Mouse (Mus musculus) midbrain, embryonic 10.5 days (tissue): ENCODE data around the gene Prcc. TPM values are rescaled to one million over a fixed set of nuclear protein-coding genes. Genes with fewer than 3 reads are reported as not detected.

Experiments used
- DNase-seq: peaks from one replicate; pipeline ENCODE4 v3.0.0-alpha.2; 2017; ENCODE audit warnings: low spot score
- H3K27ac ChIP-seq: fragments of 300-500 bp; sonication (generic); replicated peaks from 2 replicates; pipeline ENCODE4 v1.5.1; 2016; ENCODE audit warnings: mild to moderate bottlenecking
- H3K27me3 ChIP-seq: fragments of 300-500 bp; sonication (generic); 2 replicates; pipeline ENCODE4 v1.6.1; 2016; ENCODE audit warnings: low read depth, mild to moderate bottlenecking; ENCODE audit not compliant: poor library complexity, severe bottlenecking
- H3K36me3 ChIP-seq: fragments of 300-500 bp; sonication (generic); 2 replicates; pipeline ENCODE4 v1.6.1; 2016; ENCODE audit warnings: mild to moderate bottlenecking, moderate library complexity
- H3K4me1 ChIP-seq: fragments of 300-500 bp; sonication (generic); 2 replicates; pipeline ENCODE4 v1.6.1; 2016
- H3K4me3 ChIP-seq: fragments of 300-500 bp; sonication (generic); 2 replicates; pipeline ENCODE4 v1.5.1; 2016; ENCODE audit warnings: mild to moderate bottlenecking, moderate library complexity
- H3K9me3 ChIP-seq: fragments of 300-500 bp; sonication (generic); replicated peaks from 2 replicates; pipeline ENCODE4 v1.6.1; 2016; ENCODE audit warnings: mild to moderate bottlenecking
- WGBS: fragments of 180-500 bp; shearing (Covaris S2); methylation state at CpG from one replicate; pipeline ENCODE4 v1.1.7; 2016; 5-methylcytosine and 5-hydroxymethylcytosine counted together
- polyA plus RNA-seq: library from polyadenylated mRNA; unstranded; fragments of >200 nt; fragmentation: Nextera tagmentation; extraction: Ambion mirVana; gene quantifications from 2 replicates; pipeline ENCODE4 v1.2.1, GENCODE M21; 2016

Gene Prcc
- polyA plus RNA-seq, 1 experiment from 2014 or later = 19.1 TPM

DNA sequence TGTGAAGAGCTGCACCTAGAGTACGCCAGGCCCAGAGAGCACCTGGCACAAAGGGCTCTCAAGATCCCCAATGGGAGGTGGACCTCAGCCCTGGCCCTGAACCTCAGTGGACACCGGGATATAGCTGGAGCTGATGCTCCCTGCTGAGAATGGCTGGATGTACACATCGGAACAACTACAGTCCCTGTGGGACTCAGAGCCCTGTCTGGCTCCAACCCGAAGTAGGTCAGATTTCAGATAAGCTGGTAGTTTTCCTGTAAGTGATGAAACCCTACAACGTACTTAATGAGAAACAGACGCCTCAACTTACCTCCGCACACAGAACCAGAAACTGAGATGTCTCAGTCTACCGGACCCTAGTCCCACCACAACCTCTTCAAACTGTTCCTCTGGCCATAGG is 27.7 kb downstream of the Prcc start:
- H3K9me3 ChIP-seq = no peaks in the 10 kb centered on the region
- H3K4me1 ChIP-seq = peaks cover 8% of the 10 kb centered on the region
- H3K36me3 ChIP-seq = peaks cover 69% of the 10 kb centered on the region
- DNase-seq = no peak
- no peak overlapping the region for H3K27ac ChIP-seq
- no peaks in the 10 kb centered on the region for H3K27me3 ChIP-seq
- 92% methylated on average over 8 of the region's 8 CpGs for WGBS
- no peak overlapping the region for H3K4me3 ChIP-seq

DNA sequence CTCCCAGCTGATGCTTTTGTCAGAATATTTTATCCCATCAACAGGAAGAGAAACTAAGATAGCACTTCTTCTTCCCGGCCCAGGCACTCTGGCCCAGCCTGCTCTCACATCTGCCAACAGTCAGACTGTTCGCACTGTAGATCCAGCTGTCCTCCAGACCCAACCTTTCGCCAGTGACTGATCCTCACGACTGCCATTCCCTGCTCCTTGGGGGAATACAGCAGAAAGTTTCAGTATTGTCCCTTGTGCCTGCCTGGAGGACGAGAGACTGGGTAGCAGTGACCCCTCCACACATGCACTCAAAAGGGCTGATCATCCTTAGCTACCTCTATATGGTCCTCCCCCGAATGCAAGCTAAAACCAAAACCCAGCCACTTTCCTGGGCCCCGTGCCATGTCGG is 29.5 kb downstream of the Prcc start:
- H3K9me3 ChIP-seq = no peaks in the 10 kb centered on the region
- peaks cover 52% of the 10 kb centered on the region for H3K36me3 ChIP-seq
- H3K27ac ChIP-seq = no peak overlapping the region
- WGBS = 90% methylated on average over 8 of the region's 8 CpGs
- H3K4me1 ChIP-seq = peaks cover 8% of the 10 kb centered on the region
- no peaks in the 10 kb centered on the region for H3K27me3 ChIP-seq
- no peak overlapping the region for H3K4me3 ChIP-seq
- no peak for DNase-seq

DNA sequence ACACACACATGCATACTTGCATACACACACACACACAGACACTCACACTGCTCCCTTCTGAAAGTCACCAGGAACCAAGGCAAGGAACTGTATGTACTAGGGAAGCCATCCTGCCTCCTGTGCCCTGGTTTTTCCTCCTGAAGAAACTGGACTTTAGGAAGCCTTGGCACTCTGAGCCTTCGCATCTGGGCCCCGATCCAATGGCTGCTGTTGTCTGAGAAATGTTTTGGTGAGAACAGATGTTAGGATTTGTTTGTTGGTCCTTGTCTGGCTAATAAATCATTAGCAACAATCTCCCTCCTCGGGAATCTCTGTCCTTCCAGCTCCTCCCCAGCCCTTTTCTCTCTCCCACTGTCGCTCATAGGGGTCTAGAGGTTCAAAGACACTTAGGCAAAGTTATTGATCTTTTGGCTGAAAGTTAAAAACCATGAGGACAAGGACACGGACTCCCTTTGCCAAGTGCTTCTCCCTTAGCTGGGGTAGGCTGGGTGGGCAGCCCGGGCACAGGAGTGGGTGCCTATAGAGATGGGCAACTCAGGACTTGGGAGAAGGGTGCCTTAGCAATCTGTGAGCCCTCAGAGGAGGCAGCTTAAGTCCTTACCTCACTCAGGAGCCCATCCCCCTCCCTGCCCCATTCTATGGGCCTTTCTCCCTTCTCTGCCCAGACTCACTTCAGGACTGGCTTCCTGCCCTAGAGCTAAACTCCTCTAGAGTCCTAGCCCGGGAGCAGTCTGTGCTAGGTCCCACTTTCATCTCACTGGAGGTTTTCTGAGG is 30.4 kb downstream of the Prcc start:
- H3K4me3 ChIP-seq = no peak overlapping the region
- peaks cover 8% of the 10 kb centered on the region for H3K4me1 ChIP-seq
- H3K27ac ChIP-seq = no peak overlapping the region
- WGBS = 78% methylated on average over 7 of the region's 7 CpGs
- DNase-seq = no peak
- peaks cover 43% of the 10 kb centered on the region for H3K36me3 ChIP-seq
- H3K27me3 ChIP-seq = no peaks in the 10 kb centered on the region
- H3K9me3 ChIP-seq = no peaks in the 10 kb centered on the region

DNA sequence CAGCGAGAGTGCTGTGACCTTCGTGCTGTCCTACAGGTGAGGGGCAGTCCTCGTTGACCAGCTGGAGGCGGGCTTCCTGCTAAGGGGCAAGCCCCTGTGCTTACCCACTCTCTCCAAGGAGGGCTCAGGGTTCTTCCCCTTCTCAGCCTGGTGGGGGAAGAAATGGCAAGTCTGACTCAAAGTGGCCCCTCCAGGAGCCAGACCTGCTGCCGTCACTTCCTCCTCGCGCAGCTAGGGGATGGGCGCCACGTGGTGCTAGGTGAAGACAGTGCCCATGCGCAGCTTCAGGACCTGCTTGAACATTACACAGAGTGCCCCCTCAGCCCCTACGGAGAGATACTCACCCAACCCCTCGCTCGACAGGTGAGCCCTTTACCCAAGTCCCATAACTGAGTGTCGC is 36.3 kb downstream of the Prcc start:
- no peaks in the 10 kb centered on the region for H3K27me3 ChIP-seq
- no peak overlapping the region for H3K4me3 ChIP-seq
- H3K4me1 ChIP-seq = peaks cover 8% of the 10 kb centered on the region
- H3K36me3 ChIP-seq = no peaks in the 10 kb centered on the region
- H3K27ac ChIP-seq = no peak overlapping the region
- H3K9me3 ChIP-seq = no peaks in the 10 kb centered on the region
- WGBS = 83% methylated on average over 14 of the region's 14 CpGs
- DNase-seq = no peak

DNA sequence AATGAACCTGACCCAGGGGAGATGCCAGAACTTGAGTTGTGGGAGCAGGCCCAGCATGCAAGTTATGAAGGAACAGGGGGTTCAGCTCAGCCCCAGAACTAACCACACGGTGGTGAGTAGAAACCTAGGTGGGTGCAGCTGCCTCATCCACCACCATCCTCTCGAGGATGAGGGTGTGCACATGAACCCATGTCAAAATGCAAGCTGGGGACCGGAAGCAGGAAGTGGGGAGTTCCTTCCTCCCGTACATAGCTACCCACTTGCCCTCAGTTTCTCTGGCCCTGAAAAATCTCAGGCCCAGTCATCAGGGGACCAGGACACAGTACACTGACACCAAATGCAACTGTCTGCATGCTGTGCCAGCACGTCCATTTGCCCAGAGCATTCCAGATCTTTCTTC is 37.7 kb downstream of the Prcc start:
- WGBS = 78% methylated on average over 5 of the region's 5 CpGs
- no peaks in the 10 kb centered on the region for H3K9me3 ChIP-seq
- no peaks in the 10 kb centered on the region for H3K4me1 ChIP-seq
- 0 out of 2 replicates have a peak overlapping the region, but pooled peaks have one; percentile 9 for H3K27ac ChIP-seq
- H3K4me3 ChIP-seq = no peak overlapping the region
- H3K36me3 ChIP-seq = no peaks in the 10 kb centered on the region
- no peaks in the 10 kb centered on the region for H3K27me3 ChIP-seq
- DNase-seq = no peak

DNA sequence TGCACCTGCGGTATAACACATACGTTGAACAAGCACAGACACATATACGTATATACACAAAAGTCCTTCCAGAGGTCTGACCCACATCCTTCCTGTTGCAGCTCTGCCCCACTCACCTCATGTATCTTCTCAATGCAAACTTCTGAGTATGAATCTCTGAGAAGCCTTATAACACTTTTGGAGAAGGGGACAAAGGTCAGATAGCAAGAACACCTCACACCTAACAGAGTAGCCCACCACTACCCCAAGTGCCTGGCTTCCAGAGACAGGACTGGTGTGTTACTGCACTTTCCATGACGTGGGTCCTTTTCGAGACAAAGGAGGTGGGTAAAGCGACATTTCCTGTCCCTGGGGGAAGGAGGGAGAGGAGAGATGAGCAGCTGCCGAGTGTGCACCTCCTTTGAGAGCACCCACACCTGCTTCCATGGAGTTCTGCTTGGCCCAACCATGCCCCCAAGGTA is 38.7 kb downstream of the Prcc start, which contains the start of gene Sh2d2a:
TSS of gene Sh2d2a (plus strand) at position 106 of the 461 bp plus-strand sequence.
- Histone ChIP-seq H3K9me3 (no peaks in the 10 kb centered on the region), H3K4me1 (no peaks in the 10 kb centered on the region), H3K4me3 (no peak within 1 kb of the TSS), H3K27me3 (no peaks in the 10 kb centered on the region), H3K27ac (0 out of 2 replicates have a peak within 1 kb of the TSS, but pooled peaks have one; percentile 9), H3K36me3 (no peaks in the 10 kb centered on the region)
- 77% methylated on average over 7 of the region's 7 CpGs for WGBS
- DNase-seq = no peak

DNA sequence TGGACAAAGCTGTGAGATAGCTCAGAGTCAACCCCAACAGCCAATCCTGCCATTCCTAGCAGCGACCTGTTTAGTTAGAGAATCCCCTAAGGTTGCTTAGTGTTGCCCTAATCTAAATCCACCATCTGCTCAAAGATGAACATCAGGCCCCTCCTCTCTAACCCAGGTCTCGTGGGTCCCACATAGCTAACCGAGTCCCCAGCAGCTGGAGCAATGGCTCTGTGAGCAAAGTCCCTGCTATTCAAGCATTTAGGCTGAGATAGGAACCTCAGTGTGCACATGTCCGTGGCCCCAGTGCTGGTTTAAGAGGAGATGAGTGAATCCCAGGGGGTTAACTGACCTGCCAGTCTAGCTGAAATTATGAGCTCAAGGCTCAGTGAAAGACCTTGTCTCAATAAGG is 39.2 kb downstream of the Prcc start:
- Histone ChIP-seq H3K36me3 (no peaks in the 10 kb centered on the region), H3K27ac (no peak overlapping the region), H3K27me3 (no peaks in the 10 kb centered on the region), H3K4me3 (no peak overlapping the region), H3K9me3 (no peaks in the 10 kb centered on the region), H3K4me1 (no peaks in the 10 kb centered on the region)
- no peak for DNase-seq
- WGBS = 72% methylated on average over 4 of the region's 4 CpGs

DNA sequence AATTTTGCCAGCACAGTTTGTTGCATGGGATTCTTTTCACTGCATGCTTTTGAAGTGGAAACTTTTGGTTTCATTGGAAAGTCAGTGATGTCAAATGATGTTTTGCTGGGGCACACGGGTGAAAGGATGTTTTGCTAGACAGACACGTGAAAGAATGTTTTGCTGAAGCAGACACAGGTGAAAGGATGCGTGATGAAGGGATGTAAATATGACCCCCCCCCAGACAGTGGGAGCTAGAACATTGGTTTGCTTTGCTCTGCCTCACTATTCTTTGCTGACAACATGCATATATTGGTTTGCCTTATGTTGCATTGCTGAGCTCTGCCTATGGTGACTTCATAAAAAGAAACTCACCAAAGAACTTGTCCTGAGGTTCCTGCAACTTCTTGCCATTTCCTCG is 40.4 kb downstream of the Prcc start:
- WGBS = 90% methylated on average over 4 of the region's 4 CpGs
- H3K36me3 ChIP-seq = no peaks in the 10 kb centered on the region
- H3K27me3 ChIP-seq = 0 out of 2 replicates have a peak, but pooled peaks cover 2% of the 10 kb centered on the region
- no peak for DNase-seq
- no peak overlapping the region for H3K4me3 ChIP-seq
- H3K4me1 ChIP-seq = no peaks in the 10 kb centered on the region
- no peak overlapping the region for H3K27ac ChIP-seq
- no peaks in the 10 kb centered on the region for H3K9me3 ChIP-seq

DNA sequence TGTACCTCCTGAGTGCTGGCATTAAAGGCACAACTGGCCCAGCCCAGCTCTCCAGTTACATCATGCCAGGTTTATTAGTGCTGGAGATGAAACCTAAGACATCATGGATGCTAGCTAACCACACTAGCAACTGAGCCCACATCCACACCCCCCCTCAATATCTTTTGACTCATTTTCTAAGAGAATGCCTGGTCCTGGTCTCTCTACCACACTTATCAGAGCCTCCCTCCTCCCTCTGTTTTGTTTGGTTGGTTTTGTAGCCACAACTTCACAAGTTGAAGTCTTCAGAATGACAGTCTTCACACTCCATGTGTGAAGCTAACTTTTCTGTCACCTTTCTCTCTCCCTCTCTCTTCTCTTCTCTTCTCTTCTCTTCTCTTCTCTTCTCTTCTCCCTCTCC is 44.5 kb downstream of the Prcc start:
- Histone ChIP-seq H3K4me1 (no peaks in the 10 kb centered on the region), H3K27me3 (peaks cover 14% of the 10 kb centered on the region; the same call in 1 of the 2 replicates), H3K36me3 (no peaks in the 10 kb centered on the region), H3K9me3 (no peaks in the 10 kb centered on the region), H3K27ac (no peak overlapping the region), H3K4me3 (no peak overlapping the region)
- no peak for DNase-seq

DNA sequence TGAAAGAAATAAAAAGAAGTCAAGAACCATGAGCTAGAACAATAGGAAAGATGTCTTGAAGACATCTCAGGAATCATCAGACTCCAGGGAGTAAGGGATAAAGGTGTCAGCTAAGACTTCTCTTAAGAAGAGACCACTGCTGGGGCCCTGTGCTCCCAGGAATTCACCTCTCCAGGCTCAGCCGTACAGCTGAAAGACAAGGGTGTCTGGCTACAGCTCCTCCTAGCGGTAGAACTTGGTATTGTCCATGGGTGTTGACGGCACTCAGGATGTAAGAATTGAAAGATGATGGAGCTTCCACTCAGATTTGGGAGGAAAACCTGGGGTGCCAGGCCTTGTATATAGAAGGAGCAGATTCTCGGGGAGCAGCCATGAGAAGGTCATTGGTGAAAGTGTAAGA is 46.8 kb downstream of the Prcc start:
- DNase-seq = peak; percentile 76
- no peaks in the 10 kb centered on the region for H3K4me1 ChIP-seq
- no peak overlapping the region for H3K4me3 ChIP-seq
- H3K27ac ChIP-seq = no peak overlapping the region
- peaks cover 14% of the 10 kb centered on the region; the same call in 1 of the 2 replicates for H3K27me3 ChIP-seq
- no peaks in the 10 kb centered on the region for H3K36me3 ChIP-seq
- H3K9me3 ChIP-seq = no peaks in the 10 kb centered on the region
- WGBS = 5% methylated on average over 4 of the region's 4 CpGs

DNA sequence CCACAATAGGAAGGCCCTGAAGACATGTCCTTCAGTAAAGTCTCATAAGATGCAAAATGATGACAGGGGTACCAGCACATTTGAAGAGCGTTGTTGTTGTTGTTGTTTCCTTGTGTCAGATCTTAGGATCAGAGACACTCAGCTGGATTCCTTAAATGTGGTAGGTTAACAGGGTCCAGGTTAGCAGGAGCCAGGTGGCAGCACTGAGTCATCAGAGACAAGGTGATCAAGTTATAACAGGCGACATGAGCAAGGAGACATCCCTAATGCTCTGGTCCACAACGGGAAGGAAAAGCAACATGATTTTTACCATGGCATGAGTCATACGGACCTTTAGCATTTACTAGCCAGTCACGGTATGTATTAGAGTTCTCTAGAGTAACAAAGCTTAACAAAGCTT is 51.9 kb downstream of the Prcc start:
- H3K4me3 ChIP-seq = no peak overlapping the region
- no peak overlapping the region for H3K27ac ChIP-seq
- H3K9me3 ChIP-seq = no peaks in the 10 kb centered on the region
- H3K27me3 ChIP-seq = no peaks in the 10 kb centered on the region
- no peaks in the 10 kb centered on the region for H3K4me1 ChIP-seq
- H3K36me3 ChIP-seq = no peaks in the 10 kb centered on the region
- no peak for DNase-seq
- WGBS = 74% methylated on average over 5 of the region's 5 CpGs

DNA sequence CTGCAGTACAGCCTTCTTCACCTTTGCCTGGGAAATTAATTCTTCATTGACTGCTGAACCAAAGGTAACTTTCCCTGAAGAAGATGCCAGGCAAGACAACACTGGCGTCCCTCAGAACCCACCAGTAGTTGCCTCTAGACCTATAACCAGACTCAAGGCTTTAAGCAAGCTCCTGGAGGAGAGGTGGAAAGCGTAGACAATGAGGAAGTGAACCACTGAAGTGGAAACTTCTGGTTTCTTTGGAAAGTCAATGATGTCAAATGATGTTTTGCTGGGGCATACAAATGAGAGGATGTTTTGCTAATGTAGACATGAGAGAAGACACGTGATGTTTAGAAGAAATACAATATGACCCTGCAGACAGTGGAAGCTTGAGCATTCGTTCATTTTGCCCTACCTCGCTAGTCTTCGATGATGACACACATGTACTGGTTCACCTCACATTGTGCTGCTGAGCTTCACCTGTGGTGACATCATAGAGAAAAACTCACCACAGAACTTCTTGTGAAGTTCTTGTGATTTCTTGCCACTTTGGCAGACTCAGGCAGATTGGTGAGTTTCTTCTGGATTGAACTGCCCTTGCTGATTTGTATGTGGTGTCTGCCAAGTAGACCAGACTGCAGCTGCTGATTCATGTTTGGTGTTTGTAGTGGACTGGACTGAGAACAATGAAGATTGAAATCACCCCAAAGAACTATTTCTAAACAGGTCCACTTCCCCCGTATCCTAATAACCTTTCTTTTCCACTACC is 53.1 kb downstream of the Prcc start:
- 86% methylated on average over 7 of the region's 7 CpGs for WGBS
- Histone ChIP-seq H3K4me1 (no peaks in the 10 kb centered on the region), H3K36me3 (no peaks in the 10 kb centered on the region), H3K4me3 (no peak overlapping the region), H3K27me3 (no peaks in the 10 kb centered on the region), H3K9me3 (no peaks in the 10 kb centered on the region), H3K27ac (no peak overlapping the region)
- no peak for DNase-seq

DNA sequence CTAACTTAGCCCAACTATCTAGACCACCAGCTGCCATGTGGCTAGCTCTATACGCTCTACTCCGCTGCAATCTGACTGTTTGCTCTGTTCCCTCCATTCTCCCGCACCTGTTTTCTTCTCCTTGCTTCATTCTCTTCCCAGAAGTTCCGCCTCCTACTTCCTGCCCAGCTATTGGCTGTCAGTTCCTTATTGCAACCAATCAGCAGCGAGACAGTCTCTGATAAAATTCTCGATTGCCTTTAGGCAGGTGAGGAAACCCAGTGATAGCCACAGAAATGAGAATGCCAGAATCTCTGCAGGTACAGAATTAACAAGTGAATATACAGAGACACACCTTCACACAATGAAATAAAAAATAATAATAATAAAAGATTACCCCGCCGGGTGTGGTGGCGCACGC is 56.4 kb downstream of the Prcc start:
- H3K36me3 ChIP-seq = no peaks in the 10 kb centered on the region
- no peaks in the 10 kb centered on the region for H3K27me3 ChIP-seq
- WGBS = 54% methylated on average over 10 of the region's 10 CpGs
- H3K4me3 ChIP-seq = no peak overlapping the region
- no peaks in the 10 kb centered on the region for H3K9me3 ChIP-seq
- H3K4me1 ChIP-seq = no peaks in the 10 kb centered on the region
- H3K27ac ChIP-seq = no peak overlapping the region
- no peak for DNase-seq
